Comparison of ENCODE assay signal across 8 mouse cellular contexts in the genomic region with DNA sequence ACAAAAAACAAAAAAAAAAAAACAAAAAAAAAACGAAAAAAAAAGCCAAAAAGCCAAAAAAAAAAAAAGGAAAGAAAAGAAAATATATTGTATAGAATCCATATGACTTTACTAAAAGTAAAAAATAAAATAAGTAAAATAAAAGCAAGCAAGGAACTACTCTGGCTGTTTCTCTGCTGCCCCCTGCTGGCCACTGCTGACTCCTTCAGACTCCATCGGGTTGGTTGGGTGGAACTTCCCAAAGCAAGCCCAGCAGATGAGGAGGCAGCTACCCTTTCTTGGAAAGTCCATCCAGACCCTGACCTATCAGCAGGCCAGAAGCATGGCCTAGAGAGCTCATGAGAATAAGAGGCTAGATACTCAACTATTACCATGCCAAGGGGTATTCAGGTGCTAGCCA. TPM values are rescaled to one million over a fixed set of nuclear protein-coding genes. Genes with fewer than 3 reads are reported as not detected.
DNase-seq lines count a peak whose midpoint lies in the region; ATAC-seq and TF ChIP-seq lines count a peak whose summit lies in the region.
"Had no signal": no experiment of that assay in that cellular context is flagged by ENCODE, and none has a peak within 500 bp of the region (broad histone marks: within the 10 kb centered on the region; RNA-seq: fewer than 3 reads in every experiment).

No protein-coding gene starts in this region.

- H3K9ac ChIP-seq in forebrain, embryonic 13.5 days: no peak overlapping the region

- no peaks in the 10 kb centered on the region for H3K9me3 ChIP-seq in forebrain, embryonic 13.5 days (replicated peaks)

- DNase-seq in 3T3-L1 (ENCODE audit: low read depth, low spot score): peak; percentile 93
- peak; percentile 76 to 88 for DNase-seq in kidney, postnatal 25 days
- DNase-seq in lung, postnatal 14 days: peak; percentile 81
- DNase-seq in spleen, adult 12 weeks (ENCODE audit: low spot score): peak; percentile 51

- peak; percentile 59 for ATAC-seq in forebrain, embryonic 13.5 days

- no peaks in the 10 kb centered on the region for H3K27me3 ChIP-seq in C2C12 (ENCODE audit: control insufficient read depth, insufficient read depth, insufficient read length)
- no peaks in the 10 kb centered on the region for H3K27me3 ChIP-seq in forebrain, embryonic 13.5 days

- 0% methylated on average over 2 of the region's 2 CpGs for WGBS in forebrain, embryonic 13.5 days

- H3K4me3 ChIP-seq in C2C12 (ENCODE audit: insufficient read depth, poor library complexity, severe bottlenecking): no peak overlapping the region
- no peak overlapping the region for H3K4me3 ChIP-seq in bone marrow macrophage, adult 2 months (ENCODE audit: insufficient read depth, low read length)
- no peak overlapping the region for H3K4me3 ChIP-seq in forebrain, embryonic 13.5 days

- H3K4me2 ChIP-seq in forebrain, embryonic 13.5 days: no peak overlapping the region

- H3ac ChIP-seq in C2C12 (ENCODE audit: control insufficient read depth, insufficient read length, low read depth): no peak overlapping the region

- peaks cover 9% of the 10 kb centered on the region for H3K4me1 ChIP-seq in bone marrow macrophage, adult 2 months (ENCODE audit: control insufficient read depth, insufficient read depth, low read length)
- no peaks in the 10 kb centered on the region for H3K4me1 ChIP-seq in forebrain, embryonic 13.5 days

- H3K36me3 ChIP-seq in C2C12 (ENCODE audit: control insufficient read depth, insufficient read depth): no peaks in the 10 kb centered on the region
- H3K36me3 ChIP-seq in forebrain, embryonic 13.5 days (ENCODE audit: poor library complexity, severe bottlenecking): no peaks in the 10 kb centered on the region

- peak; percentile 43 for TF ChIP-seq CTCF in C2C12 (IDR thresholded peaks at IDR 0.05; ENCODE audit: control insufficient read depth, insufficient read depth, insufficient read length)
- peak; percentile 90 for TF ChIP-seq CTCF in bone marrow macrophage, adult 2 months (IDR thresholded peaks at IDR 0.05; ENCODE audit: low read depth, low read length)

- H3K79me2 ChIP-seq in C2C12 (ENCODE audit: control insufficient read depth, insufficient read depth): no peaks in the 10 kb centered on the region

- H3K79me3 ChIP-seq in C2C12 (ENCODE audit: low read depth): no peaks in the 10 kb centered on the region

- no peak overlapping the region for H3K27ac ChIP-seq in bone marrow macrophage, adult 2 months (ENCODE audit: insufficient read depth, low read depth, low read length)
- no peak overlapping the region for H3K27ac ChIP-seq in forebrain, embryonic 13.5 days

- TF ChIP-seq POLR2A in bone marrow macrophage, adult 2 months (IDR thresholded peaks at IDR 0.05; ENCODE audit: borderline replicate concordance, low read depth, low read length): no peak

TF ChIP-seq in C2C12, 6 proteins besides CTCF, POLR2A, EP300 and RAD21:
- no peak for TF ChIP-seq MAX (IDR thresholded peaks at IDR 0.05)
- TF ChIP-seq MYOD1 (IDR thresholded peaks at IDR 0.05; ENCODE audit: control insufficient read depth, insufficient read length, low read depth): no peak
- no peak for TF ChIP-seq FOSL1 (IDR thresholded peaks at IDR 0.05; ENCODE audit: insufficient read depth, low read length, poor library complexity, severe bottlenecking)
- no peak for TF ChIP-seq MYOG (IDR thresholded peaks at IDR 0.05; ENCODE audit: control insufficient read depth, extremely low read depth, insufficient read length)
- no peak for TF ChIP-seq USF1 (IDR thresholded peaks at IDR 0.05; ENCODE audit: low read depth)
- no peak for TF ChIP-seq CEBPB (IDR thresholded peaks at IDR 0.05; ENCODE audit: low read depth)

RNA-seq across cellular contexts. Expression of gene Cpn2, which starts 4.6 kb away (rescaled TPM):
- polyA plus RNA-seq in C2C12 (2012; fragmentation: generic; extraction: Trizol): 0.01 TPM
- polyA plus RNA-seq in bone marrow macrophage, adult 2 months (2012; ENCODE audit: insufficient read depth, insufficient read length, missing spikeins): not detected in 2 replicates
- not detected in 2 replicates for polyA plus RNA-seq in forebrain, embryonic 13.5 days (2015; fragmentation: Nextera tagmentation; extraction: Ambion mirVana)
- polyA plus RNA-seq: heart, embryonic 16.5 days had no signal

RNA-seq across cellular contexts. Expression of gene Lrrc15, which starts 20.4 kb away (rescaled TPM):
- 0.26 TPM for polyA plus RNA-seq in C2C12 (2012; fragmentation: generic; extraction: Trizol)
- not detected in 2 replicates for polyA plus RNA-seq in bone marrow macrophage, adult 2 months (2012; ENCODE audit: insufficient read depth, insufficient read length, missing spikeins)
- polyA plus RNA-seq in forebrain, embryonic 13.5 days (2015; fragmentation: Nextera tagmentation; extraction: Ambion mirVana): 0.08 and 0.09 TPM in 2 replicates

RNA-seq across cellular contexts. Expression of gene Gp5, which starts 47.9 kb away (rescaled TPM):
- polyA plus RNA-seq in C2C12 (2012; fragmentation: generic; extraction: Trizol): 0.20 TPM
- not detected in 2 replicates for polyA plus RNA-seq in bone marrow macrophage, adult 2 months (2012; ENCODE audit: insufficient read depth, insufficient read length, missing spikeins)
- polyA plus RNA-seq in forebrain, embryonic 13.5 days (2015; fragmentation: Nextera tagmentation; extraction: Ambion mirVana): 0.34 and 0.64 TPM in 2 replicates
